Mouse (Mus musculus) central nervous system, embryonic 18 days (tissue): Measurements from ENCODE around the gene Rgs8. TPM values are rescaled to one million over a fixed set of nuclear protein-coding genes. Genes with fewer than 3 reads are reported as not detected.

Source experiments
- polyA plus RNA-seq: library from polyadenylated mRNA; depleted of rRNA; stranded (reverse); fragments of >200 nt; gene quantifications from 2 replicates; pipeline ENCODE4 v1.2.3, GENCODE M21; 2012; rRNA removed

The Rgs8 gene
- polyA plus RNA-seq, result 34.3 and 39.1 TPM in 2 replicates

DNA sequence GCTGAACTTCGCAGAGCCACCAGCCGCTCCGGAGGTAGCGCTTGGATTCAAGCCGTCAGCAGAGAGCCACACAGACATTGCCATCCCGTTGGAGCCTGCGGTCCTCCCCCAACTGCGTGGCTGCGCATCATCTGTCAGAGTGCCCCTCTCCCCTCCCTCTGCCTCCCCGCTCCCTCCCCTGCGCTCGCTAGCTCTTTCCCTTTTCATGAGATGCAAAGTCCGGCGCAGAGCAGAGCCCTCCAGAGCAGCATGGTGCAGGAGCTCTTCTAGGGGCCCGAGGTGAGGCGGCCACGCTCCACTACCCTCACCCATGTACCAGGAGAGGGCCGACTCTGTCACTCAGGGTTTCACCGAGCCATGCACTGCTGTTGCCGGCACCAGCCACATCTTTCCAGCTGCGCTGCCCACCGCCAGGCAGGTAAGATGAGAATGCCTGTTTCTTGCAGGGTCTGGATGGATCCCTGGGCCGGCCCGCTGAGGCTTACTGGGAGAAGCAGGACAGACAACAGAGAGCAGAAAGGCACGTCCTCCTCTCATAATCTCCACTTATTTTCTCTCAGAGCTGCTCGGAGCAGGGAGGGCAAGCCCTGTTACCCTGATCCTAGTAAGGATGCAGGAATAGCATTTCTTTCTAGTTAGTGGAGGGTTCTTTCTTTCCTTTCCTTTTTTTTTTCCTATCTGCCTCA lies at the start of gene Rgs8:
Gene Rgs8, plus strand, starts transcription at position 88 of the 686 bp plus-strand sequence.

DNA sequence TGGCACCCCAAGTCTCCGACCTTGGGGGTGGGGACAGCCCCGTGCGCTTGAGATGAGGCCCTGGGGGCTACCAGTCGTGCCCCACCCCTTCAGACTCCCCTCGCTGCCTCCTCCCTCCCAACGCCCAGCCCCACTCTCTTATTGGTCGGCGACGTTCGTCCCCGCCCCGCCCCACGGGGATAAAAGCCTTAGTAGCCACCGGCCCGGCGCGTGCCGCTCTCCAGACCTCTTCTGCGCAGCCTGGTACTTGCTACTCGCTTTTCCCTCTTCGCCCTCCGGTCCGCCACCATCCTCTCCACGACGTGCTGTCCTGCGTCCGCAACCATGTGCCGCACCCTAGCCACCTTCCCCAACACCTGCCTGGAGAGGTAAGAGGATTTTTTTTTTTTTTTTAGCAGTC lies 87.3 kb downstream of the Rgs8 start, which contains the start of gene Rgs16:
Gene Rgs16, plus strand, starts transcription at position 205 of the 400 bp plus-strand sequence.

DNA sequence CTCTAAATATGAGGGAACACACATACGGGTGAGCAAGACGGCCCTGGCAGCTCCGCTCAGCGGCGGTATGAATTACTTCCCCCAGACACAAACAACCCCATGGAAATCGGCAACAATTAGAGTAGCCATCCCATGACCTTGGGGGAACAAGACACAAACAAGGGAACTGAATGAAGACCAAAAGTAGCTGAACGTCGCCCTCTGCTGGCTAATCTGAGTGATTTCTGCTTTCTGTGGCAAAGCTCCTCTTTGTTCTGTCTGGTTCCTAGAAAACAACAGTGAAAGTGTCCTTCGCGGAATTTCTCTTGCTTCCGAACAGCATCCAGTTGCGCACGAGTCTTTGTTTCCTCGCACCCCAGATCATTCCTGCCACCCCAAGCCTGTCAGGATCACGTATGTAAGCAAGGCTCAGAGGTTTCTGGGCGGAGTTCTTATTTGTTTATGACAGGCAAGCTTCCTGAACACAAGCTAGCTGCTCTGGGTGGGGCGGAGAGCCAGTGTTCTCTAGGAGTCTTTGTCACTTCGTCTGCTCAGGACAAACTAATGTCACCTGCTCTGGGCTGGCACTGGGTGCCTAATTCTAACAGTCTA lies 96.5 kb downstream of the Rgs8 start, which contains the start of gene Rnasel:
Gene Rnasel, plus strand, starts transcription at position 216 of the 591 bp plus-strand sequence.

Other genes with a start within 250 kb of the Rgs8 start
- 4.6 and 4.8 TPM in 2 replicates for gene Shcbp1l, start 227.9 kb upstream of the Rgs8 start, polyA plus RNA-seq
- 114 and 120 TPM in 2 replicates for gene Dhx9, start 165.4 kb upstream of the Rgs8 start, polyA plus RNA-seq
- 5.2 and 5.5 TPM in 2 replicates for gene Npl, start 103.0 kb upstream of the Rgs8 start, polyA plus RNA-seq
- 17.6 and 18.9 TPM in 2 replicates for gene Rgs16, start 87.3 kb downstream of the Rgs8 start, polyA plus RNA-seq
- gene Rnasel, start 96.4 kb downstream of the Rgs8 start, polyA plus RNA-seq, result 57.5 and 61.0 TPM in 2 replicates
- gene Rgsl1, start 191.1 kb downstream of the Rgs8 start, polyA plus RNA-seq, result 1.5 TPM in 2 replicates
- gene Teddm1b, start 221.3 kb downstream of the Rgs8 start, polyA plus RNA-seq, result 0.01 TPM in 1 of 2 replicates, not detected in the other
- 0.04 TPM in 1 of 2 replicates, not detected in the other for gene Teddm1a, start 238.7 kb downstream of the Rgs8 start, polyA plus RNA-seq
- 210 and 229 TPM in 2 replicates for gene Glul, start 246.9 kb downstream of the Rgs8 start, polyA plus RNA-seq
- gene Teddm2, start 247.2 kb downstream of the Rgs8 start, polyA plus RNA-seq, result 2.1 and 2.2 TPM in 2 replicates